Mouse (Mus musculus) urinary bladder, postnatal 10 days (tissue): ENCODE results near the gene Sgo1.

Experiments used
- DNase-seq: peaks from one replicate; pipeline ENCODE4 v3.0.0; 2022; ENCODE audit warnings: low spot score

Gene Sgo1

GRCm38 (mm10) chr17:53650251-53650661 lies 38.9 kb downstream of the Sgo1 start:
- no peak for DNase-seq

- no peak for DNase-seq
Measured at GRCm38 (mm10) chr17:53643360-53643759, 45.8 kb downstream of the Sgo1 start.

DNA sequence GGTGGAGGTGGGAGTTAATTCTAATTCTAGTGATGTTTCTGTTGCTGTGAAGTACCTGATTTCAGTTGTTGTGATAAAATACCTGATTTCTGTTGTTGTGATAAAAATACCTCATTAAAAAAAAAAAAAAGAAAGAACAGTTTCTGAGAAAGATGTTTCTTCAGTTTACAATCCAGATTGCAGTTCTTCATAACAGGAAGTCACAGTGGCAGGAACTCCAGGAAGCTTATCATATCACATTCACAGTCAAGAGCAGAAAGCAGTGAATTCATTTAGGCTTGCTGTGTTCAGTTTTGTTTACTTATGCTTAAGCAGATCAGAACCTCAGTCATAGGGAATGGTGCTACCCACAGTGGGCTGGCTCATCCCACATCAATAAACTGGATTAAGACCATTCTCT lies 57.8 kb downstream of the Sgo1 start:
- DNase-seq: no peak

DNA sequence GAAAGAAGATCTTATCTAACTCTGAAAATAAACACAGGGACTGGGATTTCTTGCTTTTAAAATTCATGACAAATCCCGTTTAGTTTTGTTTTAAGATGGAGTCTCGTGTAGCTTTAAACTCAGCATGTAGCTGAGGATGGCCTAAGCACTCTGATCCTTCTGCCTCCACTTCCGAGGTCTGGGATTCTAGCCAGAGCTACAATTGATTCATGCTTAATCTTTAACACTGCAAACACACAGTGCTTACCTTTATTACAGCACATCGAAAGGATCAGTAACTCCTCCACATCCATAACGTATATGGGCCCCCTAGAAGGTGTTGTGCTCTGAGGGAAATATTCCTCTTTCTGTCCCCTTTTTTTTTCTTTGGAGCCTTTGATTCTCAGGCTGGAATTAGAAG lies 61.0 kb downstream of the Sgo1 start:
- no peak for DNase-seq

DNA sequence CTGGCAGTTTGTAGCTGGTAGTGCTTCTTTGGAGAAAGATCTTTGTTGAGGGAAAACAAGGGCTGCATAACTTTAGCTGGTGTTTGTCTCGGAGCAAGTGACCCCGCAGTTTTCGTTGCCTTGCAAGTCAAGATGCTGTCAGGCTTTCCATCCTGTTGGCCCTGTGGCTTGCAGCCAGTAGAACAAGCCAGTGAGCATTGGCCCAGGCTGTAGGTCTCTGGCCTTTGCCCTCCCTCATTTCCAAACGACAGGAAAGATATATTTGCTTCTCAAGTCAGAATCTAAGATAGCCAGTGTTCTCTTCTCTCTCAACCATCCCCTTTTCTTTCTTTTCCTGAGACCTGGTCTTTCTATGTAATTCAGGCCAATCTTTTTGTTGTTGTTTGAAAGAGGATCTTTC lies 61.6 kb downstream of the Sgo1 start:
- no peak for DNase-seq

- DNase-seq: no peak
Measured at GRCm38 (mm10) chr17:53626160-53626559, 63.0 kb downstream of the Sgo1 start.
